Mouse (Mus musculus): ENCODE data around the gene Mtus2. TPM values are rescaled to one million over a fixed set of nuclear protein-coding genes. Genes with fewer than 3 reads are reported as not detected.

Gene Mtus2
- polyA plus RNA-seq, 1 experiment from 2014 or later, result 5.5 TPM

GRCm38 (mm10) chr5:148022784-148023183, 65.7 kb downstream of the Mtus2 start:
- 86% methylated on average over 4 of the region's 4 CpGs for WGBS
- Histone ChIP-seq H3K36me3 (ENCODE audit: insufficient read depth, low read length) (no peaks in the 10 kb centered on the region), H3K9me3 (ENCODE audit: low read length) (no peaks in the 10 kb centered on the region), H3K4me3 (ENCODE audit: low read depth, low read length) (no peak overlapping the region), H3K4me2 (replicated peaks; ENCODE audit: low read depth, low read length) (no peak overlapping the region), H3K27me3 (replicated peaks; ENCODE audit: insufficient read depth, low read length) (no peaks in the 10 kb centered on the region), H3K27ac (ENCODE audit: low read length) (no peak overlapping the region), H3K9ac (replicated peaks; ENCODE audit: low read depth) (no peak overlapping the region), H3K4me1 (ENCODE audit: insufficient read depth, low read depth, low read length) (no peaks in the 10 kb centered on the region)
- no peak for TF ChIP-seq EP300 (IDR thresholded peaks at IDR 0.05)
- TF ChIP-seq CTCF (IDR thresholded peaks at IDR 0.05), result no peak
- no peak for ATAC-seq
- DNase-seq (ENCODE audit: low spot score), result no peak

GRCm38 (mm10) chr5:148026401-148027349, 69.6 kb downstream of the Mtus2 start:
- 53% methylated on average over 26 of the region's 26 CpGs for WGBS
- H3K9me3 ChIP-seq (ENCODE audit: low read length), result no peaks in the 10 kb centered on the region
- no peak overlapping the region for H3K27ac ChIP-seq (ENCODE audit: low read length)
- no peak overlapping the region for H3K9ac ChIP-seq (replicated peaks; ENCODE audit: low read depth)
- TF ChIP-seq EP300 (IDR thresholded peaks at IDR 0.05) (no peak), CTCF (IDR thresholded peaks at IDR 0.05) (peak; percentile 49)
- H3K36me3 ChIP-seq (ENCODE audit: insufficient read depth, low read length), result no peaks in the 10 kb centered on the region
- DNase-seq (ENCODE audit: low spot score), result peak; percentile 4
- H3K27me3 ChIP-seq (replicated peaks; ENCODE audit: insufficient read depth, low read length), result no peaks in the 10 kb centered on the region
- no peaks in the 10 kb centered on the region for H3K4me1 ChIP-seq (ENCODE audit: insufficient read depth, low read depth, low read length)
- no peak for ATAC-seq
- H3K4me3 ChIP-seq (ENCODE audit: low read depth, low read length), result no peak overlapping the region
- no peak overlapping the region for H3K4me2 ChIP-seq (replicated peaks; ENCODE audit: low read depth, low read length)

- TF ChIP-seq EP300 (IDR thresholded peaks at IDR 0.05) (no peak), CTCF (IDR thresholded peaks at IDR 0.05) (no peak)
- Histone ChIP-seq H3K4me3 (ENCODE audit: low read depth, low read length) (no peak overlapping the region), H3K36me3 (ENCODE audit: insufficient read depth, low read length) (no peaks in the 10 kb centered on the region), H3K4me2 (replicated peaks; ENCODE audit: low read depth, low read length) (no peak overlapping the region), H3K9me3 (ENCODE audit: low read length) (no peaks in the 10 kb centered on the region), H3K27me3 (replicated peaks; ENCODE audit: insufficient read depth, low read length) (no peaks in the 10 kb centered on the region), H3K9ac (replicated peaks; ENCODE audit: low read depth) (no peak overlapping the region), H3K4me1 (ENCODE audit: insufficient read depth, low read depth, low read length) (no peaks in the 10 kb centered on the region), H3K27ac (ENCODE audit: low read length) (no peak overlapping the region)
- WGBS, result 68% methylated on average over 13 of the region's 13 CpGs
- DNase-seq (ENCODE audit: low spot score) (no peak), ATAC-seq (no peak)
Observed at GRCm38 (mm10) chr5:148027985-148028384, 70.9 kb downstream of the Mtus2 start.

GRCm38 (mm10) chr5:148041661-148042060, 84.5 kb downstream of the Mtus2 start:
- H3K27me3 ChIP-seq (replicated peaks; ENCODE audit: insufficient read depth, low read length), result no peaks in the 10 kb centered on the region
- no peaks in the 10 kb centered on the region for H3K36me3 ChIP-seq (ENCODE audit: insufficient read depth, low read length)
- H3K4me3 ChIP-seq (ENCODE audit: low read depth, low read length), result no peak overlapping the region
- no peaks in the 10 kb centered on the region for H3K9me3 ChIP-seq (ENCODE audit: low read length)
- TF ChIP-seq CTCF (IDR thresholded peaks at IDR 0.05) (no peak), EP300 (IDR thresholded peaks at IDR 0.05) (no peak)
- DNase-seq (ENCODE audit: low spot score) (no peak), ATAC-seq (no peak)
- H3K4me2 ChIP-seq (replicated peaks; ENCODE audit: low read depth, low read length), result no peak overlapping the region
- WGBS, result 93% methylated on average over 7 of the region's 7 CpGs
- H3K4me1 ChIP-seq (ENCODE audit: insufficient read depth, low read depth, low read length), result no peaks in the 10 kb centered on the region
- no peak overlapping the region for H3K9ac ChIP-seq (replicated peaks; ENCODE audit: low read depth)
- H3K27ac ChIP-seq (ENCODE audit: low read length), result no peak overlapping the region

GRCm38 (mm10) chr5:148048200-148048599, 91.1 kb downstream of the Mtus2 start:
- Histone ChIP-seq H3K4me2 (replicated peaks; ENCODE audit: low read depth, low read length) (no peak overlapping the region), H3K9ac (replicated peaks; ENCODE audit: low read depth) (no peak overlapping the region), H3K4me3 (ENCODE audit: low read depth, low read length) (no peak overlapping the region), H3K27ac (ENCODE audit: low read length) (no peak overlapping the region), H3K9me3 (ENCODE audit: low read length) (no peaks in the 10 kb centered on the region), H3K36me3 (ENCODE audit: insufficient read depth, low read length) (no peaks in the 10 kb centered on the region), H3K27me3 (replicated peaks; ENCODE audit: insufficient read depth, low read length) (no peaks in the 10 kb centered on the region), H3K4me1 (ENCODE audit: insufficient read depth, low read depth, low read length) (no peaks in the 10 kb centered on the region)
- ATAC-seq (no peak), DNase-seq (ENCODE audit: low spot score) (no peak)
- 73% methylated on average over 11 of the region's 11 CpGs for WGBS
- TF ChIP-seq EP300 (IDR thresholded peaks at IDR 0.05) (no peak), CTCF (IDR thresholded peaks at IDR 0.05) (no peak)

- H3K4me2 ChIP-seq (replicated peaks; ENCODE audit: low read depth, low read length), result no peak overlapping the region
- H3K9ac ChIP-seq (replicated peaks; ENCODE audit: low read depth), result no peak overlapping the region
- no peak for DNase-seq (ENCODE audit: low spot score)
- no peaks in the 10 kb centered on the region for H3K27me3 ChIP-seq (replicated peaks; ENCODE audit: insufficient read depth, low read length)
- no peaks in the 10 kb centered on the region for H3K4me1 ChIP-seq (ENCODE audit: insufficient read depth, low read depth, low read length)
- WGBS, result 82% methylated on average over 2 of the region's 2 CpGs
- H3K9me3 ChIP-seq (ENCODE audit: low read length), result no peaks in the 10 kb centered on the region
- H3K27ac ChIP-seq (ENCODE audit: low read length), result no peak overlapping the region
- H3K4me3 ChIP-seq (ENCODE audit: low read depth, low read length), result no peak overlapping the region
- no peak for ATAC-seq
- no peaks in the 10 kb centered on the region for H3K36me3 ChIP-seq (ENCODE audit: insufficient read depth, low read length)
- TF ChIP-seq EP300 (IDR thresholded peaks at IDR 0.05) (no peak), CTCF (IDR thresholded peaks at IDR 0.05) (no peak)
Observed at GRCm38 (mm10) chr5:148049304-148049703, 92.2 kb downstream of the Mtus2 start.
